Mouse (Mus musculus): Measurements from ENCODE around the gene Ilf3.

- TF ChIP-seq POLR2A (IDR thresholded peaks at IDR 0.05; ENCODE audit: insufficient read depth, low read depth, low read length) (no peak), CTCF (IDR thresholded peaks at IDR 0.05; ENCODE audit: insufficient read depth, low read depth, low read length) (no peak)
These were observed 12.9 kb upstream of the Ilf3 start for GRCm38 (mm10) chr9:21354796-21355195.

Measured in olfactory bulb, adult 2 months (tissue).